Mouse (Mus musculus): ENCODE measurements around the gene Tnpo1.
A peak's percentile ranks its signal among the peaks of the same experiment; 100 is the strongest.
"Not testable (repeated sequence)": the region's sequence is repeated elsewhere in the genome, so short reads cannot be mapped to it uniquely, and the experiment has no call there.

Gene Tnpo1

GRCm38 (mm10) chr13:98819094-98819493 is 107.1 kb downstream of the Tnpo1 start:
- no peak for DNase-seq (ENCODE audit: low read depth, low spot score)

DNA sequence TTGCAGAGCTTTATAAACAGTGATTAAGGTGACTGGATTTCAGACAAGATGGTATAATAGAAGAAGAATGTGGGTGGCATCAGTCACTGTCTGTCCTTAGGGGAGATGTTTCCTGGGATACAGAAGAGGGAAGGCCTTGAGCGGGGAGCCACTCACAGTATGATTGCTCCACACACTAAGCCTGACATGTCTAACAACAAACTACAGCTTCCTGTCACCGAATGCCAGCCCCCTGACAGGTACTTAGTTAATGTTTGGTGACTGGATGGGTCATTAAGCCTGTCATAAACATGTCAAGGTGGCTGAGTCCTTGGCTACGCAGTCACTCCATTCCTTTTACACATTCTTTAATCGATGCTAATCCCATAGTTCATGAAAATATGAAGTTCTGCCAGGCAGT is 108.0 kb downstream of the Tnpo1 start:
- DNase-seq (ENCODE audit: low read depth, low spot score), result no peak

DNA sequence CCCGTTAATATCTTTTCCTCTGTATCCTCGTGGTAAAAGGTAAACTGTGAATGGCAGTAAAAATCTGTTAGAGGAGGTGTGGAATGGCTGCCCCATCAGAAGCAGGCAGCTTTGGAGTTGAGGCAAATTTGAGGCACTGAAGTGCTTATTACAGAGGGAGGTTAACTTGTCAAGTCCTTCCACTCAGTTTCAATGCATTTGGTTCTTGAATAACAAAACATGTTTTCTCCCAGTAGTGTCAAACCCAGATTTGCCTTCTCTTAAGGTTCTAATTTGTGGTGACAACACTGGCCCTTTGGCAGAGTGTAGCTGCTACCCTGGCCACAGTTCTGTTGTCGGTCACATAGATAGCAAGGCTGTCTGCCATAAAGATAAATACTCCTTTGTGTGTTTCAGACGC is 108.4 kb downstream of the Tnpo1 start:
- no peak for DNase-seq (ENCODE audit: low read depth, low spot score)

- DNase-seq (ENCODE audit: low read depth, low spot score), result not testable (repeated sequence)
These were observed 109.1 kb downstream of the Tnpo1 start for GRCm38 (mm10) chr13:98816981-98817660.

DNA sequence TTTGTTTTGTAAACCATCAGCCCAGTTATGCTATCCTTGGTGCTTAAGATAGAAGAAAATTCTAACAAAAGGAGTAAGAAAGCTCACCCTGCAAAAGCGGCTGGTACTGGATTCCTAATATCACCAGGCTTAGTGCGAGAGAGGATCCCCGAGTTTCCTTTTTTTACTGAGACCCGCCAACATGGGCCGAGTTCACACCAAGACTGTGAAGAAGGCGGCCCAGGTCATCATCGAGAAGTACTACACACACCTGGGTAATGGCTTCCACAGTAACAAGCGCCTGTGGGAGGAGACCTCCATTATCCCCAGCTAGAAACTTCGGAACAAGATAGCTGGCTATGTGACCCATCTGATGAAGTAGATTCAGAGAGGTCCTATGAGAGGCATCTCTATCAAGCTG is 109.6 kb downstream of the Tnpo1 start:
- no peak for DNase-seq (ENCODE audit: low read depth, low spot score)

- peak; percentile 96 for DNase-seq (ENCODE audit: low read depth, low spot score)
These were observed 110.9 kb downstream of the Tnpo1 start, which contains the start of gene Fcho2 for GRCm38 (mm10) chr13:98815147-98815785. Gene Fcho2, minus strand, starts transcription at chr13:98815449.

GRCm38 (mm10) chr13:98814275-98815040 is 111.7 kb downstream of the Tnpo1 start:
- DNase-seq (ENCODE audit: low read depth, low spot score), result peak; percentile 76

- DNase-seq (ENCODE audit: low read depth, low spot score), result no peak
These were observed 112.4 kb downstream of the Tnpo1 start for GRCm38 (mm10) chr13:98813596-98814274.

DNA sequence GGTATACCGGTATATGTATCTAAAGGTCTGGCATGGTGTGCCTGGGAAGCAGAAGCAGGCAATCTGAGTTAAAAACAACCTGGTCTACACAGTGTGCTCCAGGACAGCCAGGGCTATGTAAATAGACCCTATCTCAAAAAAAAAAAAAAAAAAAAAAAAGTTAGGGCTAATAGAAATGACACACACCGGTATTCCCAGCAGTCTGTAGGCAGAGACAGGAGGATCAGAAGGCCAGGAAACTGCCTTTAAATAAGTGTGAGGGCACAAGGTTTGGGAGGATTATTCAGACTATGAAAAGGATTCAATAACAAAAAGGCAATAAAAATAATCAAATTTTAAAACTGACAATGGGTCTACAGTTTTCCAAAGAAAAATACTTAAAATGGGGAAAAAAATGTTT is 113.0 kb downstream of the Tnpo1 start:
- DNase-seq (ENCODE audit: low read depth, low spot score), result no peak

GRCm38 (mm10) chr13:98812285-98812684 is 113.9 kb downstream of the Tnpo1 start:
- no peak for DNase-seq (ENCODE audit: low read depth, low spot score)

GRCm38 (mm10) chr13:98810143-98810542 is 116.0 kb downstream of the Tnpo1 start:
- no peak for DNase-seq (ENCODE audit: low read depth, low spot score)

DNA sequence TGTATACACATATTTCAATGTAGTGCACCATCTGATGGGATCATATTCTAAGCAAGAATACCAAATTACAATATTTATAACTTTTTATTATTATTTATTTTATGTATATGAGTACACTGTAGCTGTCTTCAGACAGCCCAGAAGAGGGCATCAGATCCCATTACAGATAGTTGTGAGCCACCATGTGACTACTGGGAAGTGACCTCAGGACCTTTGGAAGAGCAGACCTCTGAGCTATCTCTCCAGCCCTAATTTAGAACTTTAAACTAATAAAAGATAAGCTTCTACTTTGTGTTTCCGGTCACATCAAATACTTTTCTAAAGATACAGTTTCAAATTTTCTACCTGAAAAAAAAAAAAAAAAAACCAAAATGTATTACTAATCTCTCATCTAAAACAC is 117.1 kb downstream of the Tnpo1 start:
- DNase-seq (ENCODE audit: low read depth, low spot score), result no peak

DNA sequence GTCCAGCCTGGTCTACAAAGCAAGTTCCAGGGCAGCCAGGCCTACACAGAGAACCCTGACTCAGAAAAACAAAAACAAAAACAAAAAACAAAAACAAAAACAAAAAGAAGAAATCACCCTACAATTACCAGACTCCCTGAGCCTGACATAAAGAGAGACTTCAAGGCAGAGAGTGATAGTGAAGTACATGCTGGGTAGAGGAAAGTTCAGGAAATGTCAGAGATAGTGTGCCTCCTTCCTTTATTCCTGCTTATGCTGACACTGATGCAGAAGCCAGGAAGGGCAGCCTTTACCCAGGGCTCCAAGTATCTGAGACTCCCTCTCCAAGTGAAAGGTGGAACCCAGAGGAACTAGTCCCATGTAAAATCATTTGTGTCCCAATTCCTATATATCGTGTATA is 121.7 kb downstream of the Tnpo1 start:
- DNase-seq (ENCODE audit: low read depth, low spot score), result no peak

DNA sequence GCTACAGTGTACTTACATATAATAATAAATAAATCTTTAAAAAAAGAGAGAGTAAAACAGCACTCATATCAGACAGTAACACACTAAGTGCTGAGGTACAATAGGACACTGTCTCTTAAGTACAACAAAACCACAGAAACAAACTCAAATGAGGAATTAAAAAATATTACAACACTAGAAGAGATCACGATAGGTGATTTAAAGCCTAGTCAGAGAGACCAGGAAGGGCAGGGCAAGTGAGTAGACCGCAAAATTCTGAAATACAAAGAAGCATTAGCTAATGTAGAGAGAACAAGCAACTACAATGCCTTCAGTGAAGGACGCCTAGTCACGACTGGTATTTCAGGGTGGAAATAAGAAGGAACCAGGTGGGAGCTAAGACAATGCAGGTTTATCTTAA is 122.5 kb downstream of the Tnpo1 start:
- no peak for DNase-seq (ENCODE audit: low read depth, low spot score)

GRCm38 (mm10) chr13:98802957-98803356 is 123.2 kb downstream of the Tnpo1 start:
- no peak for DNase-seq (ENCODE audit: low read depth, low spot score)

DNA sequence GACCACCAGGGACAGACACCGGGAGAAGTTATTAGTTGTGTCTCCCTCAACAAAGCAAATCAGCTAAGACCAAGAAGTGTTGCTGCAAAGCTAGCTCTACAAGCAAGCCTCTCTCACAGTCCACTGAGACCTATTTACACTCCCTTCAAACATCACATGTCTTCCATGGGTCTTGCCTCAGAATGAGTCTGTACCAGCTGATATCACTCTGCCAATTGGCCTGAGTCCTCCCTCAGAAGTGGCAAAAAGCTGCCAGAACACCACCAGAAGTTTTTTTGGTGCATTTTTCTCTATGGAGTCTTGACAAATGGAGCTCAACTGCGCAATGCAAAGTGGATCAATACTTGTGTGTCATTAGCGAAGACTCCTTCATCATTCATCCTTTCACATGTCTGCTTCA is 130.7 kb downstream of the Tnpo1 start:
- no peak for DNase-seq (ENCODE audit: low read depth, low spot score)

DNA sequence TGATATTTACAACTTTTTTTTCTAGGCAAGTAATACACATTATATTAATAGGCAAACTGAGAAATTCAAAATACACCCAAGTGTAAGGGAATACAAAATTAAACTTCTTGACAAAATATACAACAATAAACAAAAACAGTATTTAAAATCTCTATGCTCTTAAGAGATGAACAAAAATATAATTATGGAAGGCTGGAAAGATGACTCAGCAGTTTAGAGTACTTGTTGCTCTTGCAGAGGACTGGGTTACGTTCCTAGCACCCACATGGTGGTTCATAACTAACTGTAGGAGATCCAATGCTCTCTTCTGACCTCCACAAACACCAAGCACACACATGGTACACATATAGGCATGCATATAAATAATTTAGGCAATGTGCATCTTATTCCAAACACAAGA is 133.3 kb downstream of the Tnpo1 start:
- DNase-seq (ENCODE audit: low read depth, low spot score), result no peak

- no peak for DNase-seq (ENCODE audit: low read depth, low spot score)
These were observed 134.5 kb downstream of the Tnpo1 start for GRCm38 (mm10) chr13:98791693-98792092.

Measured in R1 (cell line).